Comparison of ENCODE assay signal across 7 mouse cellular contexts in the genomic region with DNA sequence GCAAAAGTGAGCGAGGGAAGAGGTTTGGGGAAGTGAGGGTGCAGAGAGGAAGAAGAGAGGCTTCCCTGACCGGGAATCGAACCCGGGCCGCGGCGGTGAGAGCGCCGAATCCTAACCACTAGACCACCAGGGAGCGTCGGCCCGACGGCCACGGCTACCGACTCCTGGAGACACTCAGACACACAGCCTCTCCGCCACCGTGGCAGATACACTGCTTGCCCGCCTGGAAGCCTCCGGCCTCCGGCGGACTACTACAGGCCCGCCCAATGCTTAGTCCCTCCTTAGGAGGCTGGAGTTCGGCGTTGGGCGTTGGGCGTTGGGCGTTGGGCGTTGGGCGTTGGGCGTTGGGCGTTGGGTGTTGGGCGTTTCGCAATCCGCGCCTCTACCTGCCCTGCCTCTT. TPM values are rescaled to one million over a fixed set of nuclear protein-coding genes. Genes with fewer than 3 reads are reported as not detected.
A peak's percentile ranks its signal among the peaks of the same experiment; 100 is the strongest.
ATAC-seq lines count a peak whose summit lies in the region.
"Not testable (repeated sequence)": the region's sequence is repeated elsewhere in the genome, so short reads cannot be mapped to it uniquely, and the experiment has no call there.

No protein-coding gene starts in this region.

- H3K27ac ChIP-seq in hindbrain, embryonic 13.5 days; kidney, embryonic 16.5 days (ENCODE audit: low read length); liver, embryonic 15.5 days (replicated peaks); midbrain, embryonic 12.5 days (replicated peaks); neural tube, embryonic 15.5 days (replicated peaks): not testable (repeated sequence)

- H3K4me2 ChIP-seq in hindbrain, embryonic 13.5 days; kidney, embryonic 16.5 days (replicated peaks; ENCODE audit: low read depth, low read length); liver, embryonic 15.5 days; midbrain, embryonic 12.5 days (replicated peaks); neural tube, embryonic 15.5 days: not testable (repeated sequence)

- H3K4me1 ChIP-seq in hindbrain, embryonic 13.5 days (replicated peaks); kidney, embryonic 16.5 days (ENCODE audit: insufficient read depth, low read length); liver, embryonic 15.5 days (replicated peaks); midbrain, embryonic 12.5 days; neural tube, embryonic 15.5 days: not testable (repeated sequence)

- H3K27me3 ChIP-seq in hindbrain, embryonic 13.5 days = peaks cover 31% of the 10 kb centered on the region
- H3K27me3 ChIP-seq in kidney, embryonic 16.5 days (ENCODE audit: insufficient read depth, low read length) = peaks cover 16% of the 10 kb centered on the region
- peaks cover 35% of the 10 kb centered on the region for H3K27me3 ChIP-seq in liver, embryonic 15.5 days
- peaks cover 32% of the 10 kb centered on the region for H3K27me3 ChIP-seq in midbrain, embryonic 12.5 days
- peaks cover 17% of the 10 kb centered on the region for H3K27me3 ChIP-seq in neural tube, embryonic 15.5 days (replicated peaks)

- H3K9me3 ChIP-seq in hindbrain, embryonic 13.5 days; kidney, embryonic 16.5 days (ENCODE audit: low read length); liver, embryonic 15.5 days (replicated peaks); midbrain, embryonic 12.5 days; neural tube, embryonic 15.5 days (replicated peaks): not testable (repeated sequence)

- H3K36me3 ChIP-seq in hindbrain, embryonic 13.5 days; kidney, embryonic 16.5 days (ENCODE audit: insufficient read depth, low read length); liver, embryonic 15.5 days (replicated peaks); midbrain, embryonic 12.5 days; neural tube, embryonic 15.5 days: not testable (repeated sequence)

- not testable (repeated sequence) for H3K9ac ChIP-seq in hindbrain, embryonic 13.5 days; kidney, embryonic 16.5 days (replicated peaks; ENCODE audit: low read length); liver, embryonic 15.5 days; midbrain, embryonic 12.5 days (replicated peaks); neural tube, embryonic 15.5 days (replicated peaks)

- WGBS in hindbrain, embryonic 13.5 days = 0% methylated on average over 1 of the region's 35 CpGs
- 0% methylated on average over 1 of the region's 35 CpGs for WGBS in kidney, embryonic 16.5 days
- 0% methylated on average over 1 of the region's 35 CpGs for WGBS in liver, embryonic 15.5 days (ENCODE audit: insufficient replicate concordance)
- 0% methylated on average over 1 of the region's 35 CpGs for WGBS in midbrain, embryonic 12.5 days
- 0% methylated on average over 1 of the region's 35 CpGs for WGBS in neural tube, embryonic 15.5 days

- peak; percentile 37 for ATAC-seq in erythroblast, adult 5-6 weeks (replicated peaks; ENCODE audit: low FRiP score, poor library complexity, severe bottlenecking)
- ATAC-seq in granulocyte monocyte progenitor cell, adult 5-6 weeks (replicated peaks; ENCODE audit: poor library complexity, severe bottlenecking) = peak; percentile 31
- ATAC-seq in hindbrain, embryonic 13.5 days (ENCODE audit: low FRiP score) = peak; percentile 29
- ATAC-seq in kidney, embryonic 16.5 days (ENCODE audit: low FRiP score, low TSS enrichment) = peak; percentile 58
- peak; percentile 71 for ATAC-seq in liver, embryonic 15.5 days (ENCODE audit: insufficient read depth)
- peak; percentile 52 for ATAC-seq in midbrain, embryonic 12.5 days (ENCODE audit: low FRiP score, low read depth)
- peak; percentile 43 for ATAC-seq in neural tube, embryonic 15.5 days (ENCODE audit: low FRiP score)

- H3K4me3 ChIP-seq in hindbrain, embryonic 13.5 days; kidney, embryonic 16.5 days (ENCODE audit: low read length); liver, embryonic 15.5 days (replicated peaks); midbrain, embryonic 12.5 days; neural tube, embryonic 15.5 days (replicated peaks): not testable (repeated sequence)

RNA-seq across cellular contexts. Expression of a gene that starts 14.6 kb away (rescaled TPM):
- total RNA-seq in erythroblast, adult 5-6 weeks (2015; ENCODE audit: low replicate concordance) = 100 and 146 TPM in 2 replicates
- total RNA-seq in erythroblast, adult 5-6 weeks (2017; ENCODE audit: low replicate concordance) = 78.3 and 110 TPM in 2 replicates
- total RNA-seq in granulocyte monocyte progenitor cell, adult 5-6 weeks (2014; fragmentation: Nextera tagmentation) = 274 and 310 TPM in 2 replicates
- 498 and 520 TPM in 2 replicates for total RNA-seq in granulocyte monocyte progenitor cell, adult 5-6 weeks (2017)
- 8.1 and 10.0 TPM in 2 replicates for polyA plus RNA-seq in hindbrain, embryonic 13.5 days (2015; fragmentation: Nextera tagmentation; extraction: Ambion mirVana)
- 8.8 and 9.0 TPM in 2 replicates for polyA plus RNA-seq in kidney, embryonic 16.5 days (2015; fragmentation: Nextera tagmentation; extraction: Ambion mirVana)
- 27.2 and 28.0 TPM in 2 replicates for polyA plus RNA-seq in liver, embryonic 15.5 days (2015; fragmentation: Nextera tagmentation; extraction: Ambion mirVana)
- 5.8 and 9.8 TPM in 2 replicates for polyA plus RNA-seq in midbrain, embryonic 12.5 days (2016; fragmentation: Nextera tagmentation; extraction: Ambion mirVana)
- polyA plus RNA-seq in neural tube, embryonic 15.5 days (2015; fragmentation: Nextera tagmentation; extraction: Ambion mirVana) = 11.5 and 11.8 TPM in 2 replicates

RNA-seq across cellular contexts. Expression of a gene that starts 34.4 kb away (rescaled TPM):
- total RNA-seq in erythroblast, adult 5-6 weeks (2015; ENCODE audit: low replicate concordance) = not detected in 2 replicates
- not detected in 2 replicates for total RNA-seq in erythroblast, adult 5-6 weeks (2017; ENCODE audit: low replicate concordance)
- 1.7 and 3.8 TPM in 2 replicates for total RNA-seq in granulocyte monocyte progenitor cell, adult 5-6 weeks (2014; fragmentation: Nextera tagmentation)
- 0.47 and 1.5 TPM in 2 replicates for total RNA-seq in granulocyte monocyte progenitor cell, adult 5-6 weeks (2017)
- 9.4 and 18.4 TPM in 2 replicates for polyA plus RNA-seq in hindbrain, embryonic 13.5 days (2015; fragmentation: Nextera tagmentation; extraction: Ambion mirVana)
- polyA plus RNA-seq in kidney, embryonic 16.5 days (2015; fragmentation: Nextera tagmentation; extraction: Ambion mirVana) = 2.9 and 3.0 TPM in 2 replicates
- 1.7 and 2.6 TPM in 2 replicates for polyA plus RNA-seq in liver, embryonic 15.5 days (2015; fragmentation: Nextera tagmentation; extraction: Ambion mirVana)
- 1.7 and 3.6 TPM in 2 replicates for polyA plus RNA-seq in midbrain, embryonic 12.5 days (2016; fragmentation: Nextera tagmentation; extraction: Ambion mirVana)
- polyA plus RNA-seq in neural tube, embryonic 15.5 days (2015; fragmentation: Nextera tagmentation; extraction: Ambion mirVana) = 4.4 and 6.3 TPM in 2 replicates
